Mouse (Mus musculus): ENCODE data around the gene Aoc2.
"Not testable (repeated sequence)": the region's sequence is repeated elsewhere in the genome, so short reads cannot be mapped to it uniquely, and the experiment has no call there.

Gene Aoc2

GRCm38 (mm10) chr11:101315665-101316500 lies 9.0 kb upstream of the Aoc2 start, which contains the start of gene Psme3:
Psme3 (plus strand) TSS chr11:101316213.
- DNase-seq: peak; percentile 97

DNA sequence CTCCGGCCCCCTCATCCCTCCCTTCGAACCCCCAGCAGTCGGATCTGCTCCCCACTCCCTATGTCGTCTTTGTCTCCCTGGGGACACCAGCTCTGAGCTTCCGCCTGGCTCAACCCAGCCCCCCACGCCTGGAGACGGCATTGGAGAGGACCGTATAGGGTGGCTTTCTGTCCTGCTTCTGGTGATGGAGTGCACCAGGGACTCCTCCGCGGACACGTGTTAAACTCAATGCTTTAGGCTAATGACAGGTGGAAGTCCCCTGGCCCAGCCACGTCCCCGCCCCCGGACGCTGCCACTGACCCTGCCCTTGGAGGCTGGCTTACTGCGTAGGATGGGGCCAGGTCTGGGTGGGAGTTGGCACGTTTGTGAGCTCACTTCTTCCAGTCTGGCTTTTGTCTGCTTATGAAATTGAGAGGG lies 8.4 kb upstream of the Aoc2 start:
- DNase-seq: no peak

GRCm38 (mm10) chr11:101323609-101324008 lies 1.3 kb upstream of the Aoc2 start:
- peak; percentile 75 for DNase-seq

GRCm38 (mm10) chr11:101325201-101325600 lies 338 bp downstream of the Aoc2 start:
- not testable (repeated sequence) for DNase-seq

DNA sequence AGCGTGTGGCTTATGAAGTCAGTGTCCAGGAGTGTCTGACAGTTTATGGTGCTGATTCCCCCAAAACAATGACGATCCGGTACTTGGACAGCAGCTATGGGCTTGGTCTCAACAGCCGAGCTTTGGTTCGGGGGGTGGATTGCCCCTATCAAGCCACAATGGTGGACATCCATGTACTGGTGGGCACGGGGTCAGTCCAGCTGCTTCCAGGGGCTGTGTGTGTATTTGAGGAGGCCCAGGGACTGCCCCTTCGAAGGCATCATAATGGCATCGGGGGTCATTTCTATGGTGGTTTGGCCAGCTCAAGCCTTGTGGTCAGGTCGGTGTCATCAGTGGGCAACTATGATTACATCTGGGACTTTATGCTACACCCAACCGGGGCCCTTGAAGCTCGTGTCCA lies 1.3 kb downstream of the Aoc2 start:
- no peak for DNase-seq

DNA sequence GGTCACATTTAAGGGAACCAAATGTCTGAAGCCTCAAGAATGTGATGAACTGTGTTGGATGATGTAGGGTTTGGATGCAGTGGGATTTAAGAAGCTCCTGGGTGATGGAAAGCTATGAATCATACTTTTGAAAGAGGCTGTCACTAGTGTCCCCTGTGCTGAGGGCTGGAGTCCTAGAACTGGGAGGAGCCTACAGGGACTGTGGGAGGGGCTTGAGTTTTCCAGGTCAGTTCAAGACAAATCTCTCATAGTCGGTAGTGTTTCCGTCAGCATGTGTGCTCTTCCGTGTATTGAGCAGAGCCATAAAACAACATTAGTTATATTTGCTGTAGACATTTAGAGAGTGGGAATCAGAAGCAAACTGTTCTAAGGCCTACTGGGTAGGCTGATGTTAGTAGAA lies 2.4 kb downstream of the Aoc2 start:
- DNase-seq: peak; percentile 34

- DNase-seq: no peak
These were observed 4.2 kb downstream of the Aoc2 start for GRCm38 (mm10) chr11:101328941-101329635.

- DNase-seq: no peak
These were observed 5.6 kb downstream of the Aoc2 start, which contains the start of gene Aoc3 for GRCm38 (mm10) chr11:101330371-101330924. Aoc3 (plus strand) TSS chr11:101330605.

DNA sequence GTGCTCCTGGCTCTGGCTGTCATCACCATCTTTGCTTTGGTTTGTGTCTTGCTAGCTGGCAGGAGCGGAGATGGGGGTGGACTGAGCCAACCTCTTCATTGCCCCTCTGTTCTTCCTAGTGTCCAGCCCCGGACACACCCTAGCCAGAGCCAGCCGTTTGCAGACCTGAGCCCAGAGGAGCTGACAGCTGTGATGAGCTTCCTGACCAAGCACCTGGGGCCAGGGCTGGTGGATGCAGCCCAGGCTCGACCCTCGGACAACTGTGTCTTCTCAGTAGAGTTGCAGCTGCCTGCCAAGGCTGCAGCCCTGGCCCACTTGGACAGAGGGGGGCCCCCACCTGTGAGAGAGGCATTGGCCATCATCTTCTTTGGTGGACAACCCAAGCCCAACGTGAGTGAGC lies 6.1 kb downstream of the Aoc2 start:
- DNase-seq: not testable (repeated sequence)

DNA sequence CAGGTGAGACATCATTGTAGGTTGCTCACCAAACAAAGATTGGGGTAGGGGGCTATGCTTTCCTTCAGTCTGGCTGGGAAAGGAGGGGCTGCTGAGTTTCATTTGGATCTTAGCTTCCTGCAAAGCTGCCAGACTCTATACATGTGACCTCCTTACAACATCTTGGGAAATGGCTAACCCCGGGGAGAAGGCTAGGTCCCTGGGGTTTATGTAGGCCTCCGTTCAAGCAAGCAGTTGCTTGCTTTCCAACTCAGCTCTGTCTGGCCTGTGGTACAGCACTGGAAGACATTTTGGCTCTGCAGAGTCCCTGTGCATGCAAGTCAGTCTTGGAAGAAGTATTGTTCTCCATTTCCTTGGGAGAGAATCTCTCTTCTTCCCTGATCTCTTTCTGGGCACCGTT lies 7.7 kb downstream of the Aoc2 start:
- DNase-seq: no peak

GRCm38 (mm10) chr11:101334023-101334422 lies 9.2 kb downstream of the Aoc2 start:
- DNase-seq: peak; percentile 27

DNA sequence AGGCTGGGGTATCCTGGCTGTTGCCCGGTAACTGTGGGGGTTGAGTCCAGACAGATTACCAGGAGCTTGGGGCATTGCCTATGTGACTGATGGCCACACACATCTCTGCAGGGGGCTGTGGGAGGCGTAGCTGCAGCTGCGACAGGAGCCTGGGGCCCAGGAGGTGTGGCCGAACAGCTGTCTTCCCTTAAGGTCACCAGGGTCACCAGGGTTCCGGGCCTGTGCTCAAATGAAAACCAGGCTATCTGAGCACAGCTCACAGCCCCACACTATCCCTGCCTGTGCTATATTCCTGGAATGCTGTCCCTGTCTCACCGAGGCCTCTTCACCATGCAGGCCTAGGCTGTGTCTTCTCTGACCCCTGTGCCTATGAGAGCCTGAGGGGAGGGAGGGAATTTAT lies 9.7 kb downstream of the Aoc2 start:
- peak; percentile 26 for DNase-seq

- no peak for DNase-seq
These were observed 10.8 kb downstream of the Aoc2 start for GRCm38 (mm10) chr11:101335685-101336084.

DNA sequence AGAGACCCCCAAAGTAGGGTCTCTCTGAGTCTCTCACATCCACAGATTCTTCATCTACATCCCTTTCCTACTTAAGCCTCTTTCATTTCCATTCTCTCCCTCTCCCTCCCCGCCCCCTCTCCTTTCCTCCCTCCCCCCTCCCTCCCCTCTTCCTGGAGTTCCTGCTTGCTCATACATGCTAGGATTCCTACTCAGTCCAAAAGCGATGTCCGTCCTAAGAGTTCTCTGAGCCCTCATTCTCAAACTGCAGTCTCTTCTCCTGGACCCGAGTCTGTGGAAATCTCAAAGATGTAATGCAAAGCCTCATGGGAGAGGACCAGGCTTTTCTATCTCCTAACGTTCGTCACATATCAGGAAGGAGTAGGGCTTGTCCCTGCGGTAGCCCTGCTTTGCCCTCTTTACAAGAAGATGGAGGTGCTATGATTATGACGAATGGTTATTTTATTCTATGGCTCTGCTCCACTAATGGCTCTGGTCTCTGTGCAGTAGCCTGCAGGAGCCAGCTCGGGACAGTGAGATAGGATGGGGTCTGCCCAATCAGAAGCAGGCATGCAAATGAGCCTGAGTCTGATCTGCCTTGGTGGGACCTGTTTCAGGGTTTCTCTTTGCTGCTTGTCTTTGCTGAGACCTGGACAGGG lies 13.4 kb downstream of the Aoc2 start:
- peak; percentile 86 for DNase-seq

DNA sequence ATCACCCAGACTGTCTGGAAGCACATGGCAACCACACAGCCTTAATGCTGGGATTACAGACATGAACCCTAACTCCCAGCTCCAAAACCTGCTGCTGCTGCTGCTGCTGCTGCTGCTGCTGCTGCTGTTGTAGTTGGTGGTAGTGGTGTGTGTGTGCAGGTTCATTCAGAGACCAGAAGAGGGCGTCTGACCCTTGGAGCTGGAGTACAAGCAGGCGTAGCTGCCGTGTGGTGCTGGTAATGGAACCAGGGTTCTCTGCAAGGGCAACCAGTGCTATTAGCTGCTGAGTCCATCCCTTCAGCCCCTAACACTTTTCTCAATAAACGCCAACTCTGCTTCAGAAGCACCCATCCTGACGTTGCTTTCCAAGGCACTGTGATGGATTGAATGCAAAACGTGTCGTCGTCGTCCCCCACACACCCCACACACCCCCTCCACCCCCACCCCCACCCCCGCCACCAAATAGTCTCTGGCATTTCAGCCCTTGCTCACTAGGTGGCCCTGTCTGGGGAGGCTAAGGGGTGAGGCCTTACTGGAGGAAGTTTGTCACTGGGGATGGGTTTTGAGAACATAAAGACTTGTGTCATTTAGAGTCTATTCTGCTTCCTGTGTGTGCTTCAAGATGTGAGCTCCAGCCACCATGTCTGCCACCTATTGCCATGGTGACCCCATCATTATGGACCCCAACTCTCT lies 22.4 kb downstream of the Aoc2 start:
- DNase-seq: no peak

GRCm38 (mm10) chr11:101348774-101349173 lies 23.9 kb downstream of the Aoc2 start:
- no peak for DNase-seq

- DNase-seq: no peak
These were observed 24.4 kb downstream of the Aoc2 start for GRCm38 (mm10) chr11:101349216-101349615.

DNA sequence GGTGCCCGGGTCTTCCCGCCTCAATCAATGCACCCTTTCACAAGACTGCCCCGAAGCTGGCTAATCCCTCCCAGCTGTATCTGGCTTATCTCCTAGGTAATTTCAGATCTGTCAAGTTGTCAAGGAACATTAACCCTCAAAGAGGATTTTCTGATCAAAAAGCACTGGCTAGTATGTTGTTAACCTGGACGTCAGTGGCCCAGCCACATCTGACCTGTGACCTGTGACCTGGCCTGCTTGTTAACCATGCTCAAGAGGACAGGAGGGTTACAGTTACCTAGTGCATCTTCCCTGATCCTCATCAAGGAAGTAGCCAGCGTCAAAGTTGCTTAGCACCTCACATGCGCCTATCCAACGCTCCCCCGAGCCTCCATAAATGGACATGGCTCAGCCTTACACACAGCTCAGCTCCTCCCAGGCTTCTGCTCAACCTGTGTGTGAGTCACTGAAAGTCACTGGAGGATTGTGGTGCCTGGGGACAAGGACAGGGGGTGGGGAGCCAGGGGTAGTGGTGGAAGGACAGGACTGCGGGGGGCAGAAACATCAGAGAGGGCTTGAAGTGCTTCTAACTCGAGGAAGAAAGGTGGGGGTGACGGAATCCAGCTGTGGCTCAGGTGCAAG lies 26.3 kb downstream of the Aoc2 start:
- DNase-seq: peak; percentile 9

- no peak for DNase-seq
These were observed 26.9 kb downstream of the Aoc2 start for GRCm38 (mm10) chr11:101351721-101352111.

DNA sequence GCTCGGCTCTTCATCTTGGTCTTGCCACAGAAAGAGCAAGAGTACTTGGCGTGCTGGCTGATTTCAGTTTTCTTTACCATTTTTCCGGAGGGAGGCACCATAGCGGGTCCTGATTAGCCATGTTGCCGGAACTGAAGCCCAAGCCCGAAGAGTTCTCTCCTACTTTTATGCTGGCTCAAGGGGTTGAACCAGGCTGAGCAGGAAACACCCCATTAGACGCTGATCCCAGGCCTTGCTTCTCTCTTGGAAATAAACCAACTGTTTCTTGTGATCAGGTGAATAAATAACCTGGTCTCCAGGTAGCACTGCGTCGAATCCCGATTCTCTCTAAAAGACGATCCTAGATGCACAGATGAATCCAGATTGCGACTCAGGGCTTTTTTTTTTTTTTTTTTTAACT lies 28.6 kb downstream of the Aoc2 start:
- no peak for DNase-seq

DNA sequence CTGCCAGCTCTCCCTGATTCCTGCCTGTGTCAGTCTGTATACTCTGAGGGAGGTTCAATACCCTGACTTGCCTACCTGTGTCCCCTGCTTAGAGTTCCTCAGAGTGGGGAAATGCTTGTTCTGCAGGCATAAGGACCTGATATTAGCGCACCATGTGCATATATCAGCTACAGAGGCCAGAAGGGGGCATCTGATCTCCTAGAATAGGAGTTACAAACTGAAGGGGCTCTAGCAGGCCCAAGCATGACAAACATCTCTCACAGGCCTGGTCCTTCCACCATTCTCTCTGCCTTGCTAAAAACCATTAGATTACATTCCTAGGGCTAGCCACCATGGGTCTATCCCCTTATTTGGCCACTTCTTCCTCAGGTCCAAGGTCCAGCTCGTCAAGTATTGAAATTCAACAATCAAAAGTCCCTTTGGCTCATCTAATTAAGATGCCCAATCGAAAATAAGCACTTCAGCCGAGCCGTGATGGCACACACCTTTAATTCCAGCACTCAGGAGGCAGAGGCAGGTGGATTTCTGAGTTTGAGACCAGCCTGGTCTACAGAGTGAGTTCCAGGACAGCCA lies 29.7 kb downstream of the Aoc2 start:
- DNase-seq: no peak

GRCm38 (mm10) chr11:101355916-101356315 lies 31.1 kb downstream of the Aoc2 start:
- DNase-seq: no peak
